Mouse (Mus musculus) bone marrow, adult 2 months (tissue): Measurements from ENCODE around the gene Ccdc36.

ENCODE experiments used
- CTCF ChIP-seq: fragments of 200-500 bp; IDR thresholded peaks from 2 replicates; pipeline ENCODE4 v1.5.1; 2011; ENCODE audit warnings: low read length, control low read depth; ENCODE audit not compliant: control insufficient read depth, insufficient read depth
- POLR2A ChIP-seq: fragments of 200-500 bp; IDR thresholded peaks from 2 replicates; pipeline ENCODE4 v1.6.1; 2011; ENCODE audit warnings: low read depth, mild to moderate bottlenecking, control low read depth, low read length, borderline replicate concordance; ENCODE audit not compliant: control insufficient read depth

GRCm38 (mm10) chr9:108469430-108469829, 41.1 kb upstream of the Ccdc36 start:
- TF ChIP-seq CTCF = no peak
- no peak for TF ChIP-seq POLR2A
